Mouse (Mus musculus) lung, postnatal 14 days (tissue): Measurements from ENCODE around the gene Nmrk2.

ENCODE experiments used
- DNase-seq: peaks from one replicate; pipeline ENCODE4 v3.0.0; 2021

The Nmrk2 gene

GRCm38 (mm10) chr10:81216260-81216659 lies 14.4 kb upstream of the Nmrk2 start:
- no peak for DNase-seq

- no peak for DNase-seq
Measured at GRCm38 (mm10) chr10:81210154-81210553, 8.3 kb upstream of the Nmrk2 start.

- no peak for DNase-seq
Measured at GRCm38 (mm10) chr10:81204137-81204536, 2.3 kb upstream of the Nmrk2 start.

- DNase-seq, result no peak
Measured at GRCm38 (mm10) chr10:81202978-81203720, 1.3 kb upstream of the Nmrk2 start.

GRCm38 (mm10) chr10:81200605-81201287 lies 1.1 kb downstream of the Nmrk2 start:
- DNase-seq, result no peak

GRCm38 (mm10) chr10:81200141-81200540 lies 1.7 kb downstream of the Nmrk2 start:
- DNase-seq, result no peak

- DNase-seq, result no peak
Measured at GRCm38 (mm10) chr10:81198990-81199389, 2.9 kb downstream of the Nmrk2 start.

GRCm38 (mm10) chr10:81198230-81198629 lies 3.6 kb downstream of the Nmrk2 start:
- peak; percentile 78 for DNase-seq

GRCm38 (mm10) chr10:81197305-81197704 lies 4.5 kb downstream of the Nmrk2 start:
- DNase-seq, result no peak

GRCm38 (mm10) chr10:81196470-81197065 lies 5.3 kb downstream of the Nmrk2 start:
- DNase-seq, result no peak

- no peak for DNase-seq
Measured at GRCm38 (mm10) chr10:81195300-81195699, 6.6 kb downstream of the Nmrk2 start.

GRCm38 (mm10) chr10:81193991-81194774 lies 7.7 kb downstream of the Nmrk2 start:
- no peak for DNase-seq

- no peak for DNase-seq
Measured at GRCm38 (mm10) chr10:81192968-81193501, 8.8 kb downstream of the Nmrk2 start.

- DNase-seq, result peak; percentile 83
Measured at GRCm38 (mm10) chr10:81192270-81192967, 9.4 kb downstream of the Nmrk2 start.

GRCm38 (mm10) chr10:81191342-81191982 lies 10.4 kb downstream of the Nmrk2 start:
- no peak for DNase-seq

- DNase-seq, result no peak
Measured at GRCm38 (mm10) chr10:81190912-81191321, 10.9 kb downstream of the Nmrk2 start.

GRCm38 (mm10) chr10:81190236-81190911 lies 11.5 kb downstream of the Nmrk2 start:
- no peak for DNase-seq

GRCm38 (mm10) chr10:81189821-81190220 lies 12.0 kb downstream of the Nmrk2 start:
- no peak for DNase-seq

- DNase-seq, result no peak
Measured at GRCm38 (mm10) chr10:81187161-81187560, 14.7 kb downstream of the Nmrk2 start.

- no peak for DNase-seq
Measured at GRCm38 (mm10) chr10:81184765-81185164, 17.1 kb downstream of the Nmrk2 start.

GRCm38 (mm10) chr10:81183805-81184204 lies 18.0 kb downstream of the Nmrk2 start, which contains the start of gene 4930442H23Rik:
TSS of gene 4930442H23Rik (minus strand) at chr10:81183849.
- no peak for DNase-seq
